Mouse (Mus musculus): Measurements from ENCODE around the gene Patj. TPM values are rescaled to one million over a fixed set of nuclear protein-coding genes. Genes with fewer than 3 reads are reported as not detected.

Patj gene
- polyA plus RNA-seq, 3 experiments from 2014 or later = 7.2 to 26.4 (median 22.9) TPM

DNA sequence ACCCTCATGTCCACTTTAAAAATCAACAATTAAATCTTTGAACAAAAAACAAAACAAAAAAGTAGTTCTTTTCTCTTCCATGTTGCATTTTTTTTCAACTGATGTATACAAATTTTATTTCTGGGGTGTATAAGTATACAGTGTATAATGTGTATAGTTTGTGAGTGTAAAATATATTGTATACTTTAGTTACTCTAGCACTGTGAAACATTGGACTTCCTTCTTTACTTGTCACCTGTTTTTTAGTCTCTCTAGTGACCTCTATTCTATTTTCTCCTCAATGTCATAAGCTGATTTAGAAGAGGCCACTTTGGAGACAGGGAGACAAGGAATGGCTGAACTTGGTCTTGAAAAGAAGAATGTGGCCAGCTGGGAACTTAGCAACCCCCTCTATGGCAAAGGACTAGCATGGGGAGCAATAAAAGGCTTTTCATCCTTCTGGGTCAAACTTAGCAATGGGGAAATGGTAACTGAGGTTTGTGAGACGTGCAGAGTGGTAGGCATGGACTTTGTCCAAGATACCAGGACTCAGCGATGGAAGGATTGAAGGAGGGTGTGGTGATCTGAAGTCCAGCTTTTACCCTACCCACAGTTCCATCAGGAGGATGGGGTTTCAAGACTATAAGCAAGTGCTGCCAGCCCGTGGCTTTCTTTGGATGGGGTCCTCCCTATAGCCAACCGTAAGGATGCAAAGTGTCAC is 54.1 kb downstream of the Patj start:
- ATAC-seq = no peak

DNA sequence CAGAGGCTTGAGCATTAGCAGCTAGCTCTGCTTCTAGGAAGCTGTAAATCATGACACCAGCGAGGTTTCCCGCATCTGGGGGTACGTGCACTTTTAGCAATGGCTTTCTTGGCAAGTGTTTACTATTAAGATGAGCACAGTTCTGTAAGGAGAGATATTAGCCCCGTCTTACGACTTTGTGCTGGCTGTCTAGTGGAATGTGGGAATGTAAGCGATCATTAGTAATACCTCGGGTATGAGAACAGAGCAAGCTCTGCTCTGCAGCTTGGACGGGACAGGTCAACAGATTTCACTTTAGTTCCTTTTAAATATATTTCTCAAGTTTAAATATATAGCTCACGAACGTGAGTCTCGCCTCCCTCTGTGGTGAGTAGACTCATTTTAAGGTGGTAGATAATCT is 54.7 kb downstream of the Patj start:
- ATAC-seq = no peak

DNA sequence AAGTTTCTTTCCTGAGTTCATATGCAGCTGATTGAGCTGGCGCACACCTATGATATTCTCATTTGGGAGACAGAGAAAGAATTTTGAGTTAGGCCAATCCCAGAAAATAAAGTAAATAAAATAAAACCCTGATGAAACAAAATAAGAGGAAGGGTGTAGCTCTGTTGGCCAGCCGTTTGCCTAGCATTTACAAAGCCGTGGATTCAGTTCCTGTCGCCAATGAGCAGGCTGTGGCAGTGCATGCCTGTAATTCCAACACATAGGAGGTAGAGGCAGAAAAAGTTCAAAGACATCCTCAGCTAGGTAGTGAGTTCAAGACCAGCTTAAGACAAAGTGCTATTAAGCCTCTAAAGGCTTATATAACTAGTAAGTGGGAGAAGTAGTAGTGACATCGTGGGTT is 55.2 kb downstream of the Patj start:
- ATAC-seq = no peak

DNA sequence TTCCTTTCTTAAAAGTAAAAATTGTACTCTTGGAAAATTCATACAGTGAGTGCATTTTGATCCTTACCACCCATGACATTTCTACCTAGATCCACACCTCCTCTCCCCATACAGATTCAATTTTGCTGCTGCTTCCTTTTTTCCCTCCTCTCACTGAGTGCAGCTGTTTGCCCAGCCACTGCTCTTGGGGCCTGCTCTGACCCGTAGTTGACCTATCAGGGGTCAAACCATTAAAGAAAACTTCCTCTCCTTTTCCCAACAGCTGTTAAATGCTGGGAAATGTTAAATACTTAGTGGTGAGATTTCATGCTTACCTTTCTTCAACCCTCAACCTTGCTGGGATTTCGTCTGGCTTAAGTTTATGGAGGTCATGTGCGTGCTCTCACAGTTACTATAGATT is 55.7 kb downstream of the Patj start:
- no peak for ATAC-seq

DNA sequence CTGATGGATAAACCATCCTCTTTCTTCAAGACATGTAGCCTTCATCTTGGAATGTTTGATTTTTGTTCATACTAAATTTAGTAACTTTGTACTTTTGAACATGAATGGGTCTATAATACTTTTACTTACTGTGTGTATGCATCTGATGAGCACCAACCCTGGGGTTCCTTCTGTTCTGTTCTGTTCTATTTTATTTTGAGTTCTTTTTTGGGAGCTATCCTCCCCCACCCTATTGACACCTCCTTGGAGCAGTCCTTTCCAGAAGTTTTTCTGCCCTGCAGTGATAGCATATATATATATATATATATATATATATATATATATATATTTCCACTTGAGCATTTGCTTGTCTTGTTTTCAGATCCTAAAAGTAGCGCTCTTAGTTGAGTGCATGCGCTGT is 57.1 kb downstream of the Patj start:
- no peak for ATAC-seq

DNA sequence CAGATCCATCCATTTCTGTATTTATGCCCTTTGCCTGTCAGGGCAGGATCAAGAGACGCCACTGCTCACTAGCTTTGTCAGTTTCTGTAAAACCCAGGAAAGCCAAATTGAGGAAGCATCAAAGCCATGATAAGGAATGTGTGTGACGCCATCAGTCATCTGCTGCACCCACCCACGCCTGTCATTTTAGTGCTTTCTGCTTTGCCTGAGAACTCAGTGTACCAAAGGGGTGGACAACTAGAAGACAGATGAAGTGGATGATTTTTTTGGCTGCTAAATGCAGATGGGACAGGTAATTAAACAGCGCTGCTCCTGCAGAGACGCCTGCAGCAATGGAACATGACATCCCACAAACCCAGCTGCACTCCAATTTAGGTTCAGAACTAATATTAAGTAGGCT is 57.6 kb downstream of the Patj start:
- no peak for ATAC-seq

DNA sequence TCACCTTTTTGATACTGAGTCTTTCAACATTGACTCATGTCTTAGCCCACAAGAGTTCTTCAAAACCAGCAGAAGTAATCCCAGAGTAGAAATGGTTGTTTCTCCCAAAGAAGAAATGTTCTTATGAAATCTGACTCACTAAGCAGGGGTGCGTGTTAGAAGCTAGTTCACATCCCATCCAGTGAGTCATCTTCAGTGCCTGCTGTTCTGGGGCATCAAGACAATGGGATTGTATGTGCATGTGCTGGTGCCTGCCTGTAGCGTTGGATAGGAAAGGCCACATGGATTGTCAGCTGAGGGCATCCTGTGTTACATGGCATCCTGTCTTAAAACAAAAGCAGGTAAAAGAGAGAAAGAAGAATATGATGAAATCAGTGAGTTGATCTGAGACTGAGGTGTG is 59.8 kb downstream of the Patj start:
- no peak for ATAC-seq

DNA sequence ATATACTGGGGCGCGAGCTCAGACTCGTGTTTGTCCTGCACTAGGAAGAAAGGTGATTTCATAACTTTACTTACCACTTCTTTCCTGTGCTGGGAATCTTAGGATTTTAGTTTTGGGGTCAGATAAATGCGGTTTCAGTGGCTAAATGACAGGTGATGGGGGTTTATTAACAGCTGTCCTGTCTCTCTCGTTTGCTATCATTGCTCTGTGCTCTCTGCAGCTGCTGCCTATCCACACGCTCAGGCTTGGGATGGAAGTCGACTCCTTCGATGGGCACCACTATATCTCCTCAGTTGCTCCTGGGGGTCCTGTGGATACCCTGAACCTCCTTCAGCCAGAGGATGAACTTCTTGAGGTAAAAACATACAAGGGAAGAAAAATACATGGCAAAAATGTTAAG is 60.3 kb downstream of the Patj start:
- ATAC-seq = no peak

DNA sequence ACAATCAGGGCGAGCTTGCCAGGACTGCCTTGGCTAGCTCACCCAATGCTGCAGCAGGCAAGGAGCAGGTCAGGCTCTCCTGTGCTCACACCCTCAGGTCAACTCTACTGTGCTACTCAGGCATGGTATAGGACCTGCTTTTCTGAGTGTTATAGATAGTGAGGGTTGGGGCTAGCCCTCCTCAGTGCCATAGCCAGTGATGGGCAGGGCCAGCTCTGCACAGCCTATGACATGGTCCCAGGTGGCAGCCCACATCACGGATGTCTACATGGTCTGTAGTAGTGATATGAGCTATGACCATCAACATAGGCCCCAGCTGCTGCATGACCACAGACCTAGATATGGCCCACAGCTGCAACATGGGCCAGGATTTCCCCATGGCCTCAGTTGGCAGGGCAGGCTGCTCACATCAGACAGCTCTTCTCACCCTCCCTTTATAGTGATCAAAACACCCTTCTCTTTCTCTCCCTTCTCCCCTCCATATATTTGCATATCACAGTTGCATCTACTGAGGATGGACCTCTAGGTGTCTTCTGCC is 66.3 kb downstream of the Patj start:
- no peak for ATAC-seq

DNA sequence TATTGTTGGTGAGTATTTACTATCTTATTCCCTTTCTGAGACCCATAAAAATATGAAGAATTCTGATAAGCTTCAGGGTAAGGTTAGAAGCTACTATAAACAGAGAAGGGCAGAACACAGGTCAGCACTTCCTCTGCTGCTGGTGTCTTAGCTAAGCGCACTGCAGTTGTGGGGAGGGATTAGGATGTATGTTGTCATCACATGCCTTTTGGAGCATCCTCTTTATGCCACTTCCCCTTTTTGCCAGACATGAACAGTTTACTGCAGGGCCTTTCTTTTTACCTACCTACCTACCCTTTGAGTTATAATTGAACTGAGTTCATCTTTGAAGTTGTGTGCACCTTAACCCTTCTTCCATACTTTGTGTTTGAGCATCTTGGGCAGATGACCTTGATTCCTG is 69.9 kb downstream of the Patj start:
- ATAC-seq = no peak

DNA sequence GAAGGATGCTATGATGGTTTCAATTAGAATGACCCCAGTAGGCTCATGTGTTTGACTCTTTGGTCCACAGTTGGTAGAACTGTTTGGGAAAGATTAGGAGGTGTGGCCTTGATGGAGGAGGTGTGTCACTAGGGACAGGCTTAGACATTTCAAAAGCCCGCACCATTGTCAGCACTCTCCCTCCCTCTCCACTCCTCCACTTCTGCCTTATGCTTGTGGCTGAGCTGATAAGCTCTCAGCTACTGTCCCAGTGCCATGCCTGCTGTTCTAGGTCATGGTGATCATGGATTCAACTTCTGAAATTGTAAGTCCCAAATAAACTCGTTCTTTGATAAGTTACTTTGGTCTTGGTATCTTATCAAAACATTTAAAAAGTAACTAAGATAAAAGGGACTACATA is 70.3 kb downstream of the Patj start:
- no peak for ATAC-seq

DNA sequence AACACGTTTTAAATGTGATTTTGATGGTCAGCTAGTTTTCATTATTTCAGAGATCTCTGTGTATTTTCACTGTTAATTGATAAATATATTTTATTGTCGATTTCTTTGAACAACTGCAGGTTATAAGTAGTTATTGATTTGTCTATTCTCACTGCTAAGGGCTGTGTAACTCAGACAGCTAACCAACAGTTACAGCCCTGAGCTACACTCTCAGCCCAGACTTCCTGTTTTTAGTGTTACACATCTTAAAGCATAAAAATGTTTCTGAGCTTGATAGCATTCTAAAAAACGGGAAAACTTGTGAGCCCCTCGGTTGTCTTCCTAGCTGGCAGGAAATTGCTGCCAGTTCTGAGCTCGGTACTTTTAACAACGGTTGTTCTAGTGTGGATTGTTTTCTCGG is 75.8 kb downstream of the Patj start:
- no peak for ATAC-seq

DNA sequence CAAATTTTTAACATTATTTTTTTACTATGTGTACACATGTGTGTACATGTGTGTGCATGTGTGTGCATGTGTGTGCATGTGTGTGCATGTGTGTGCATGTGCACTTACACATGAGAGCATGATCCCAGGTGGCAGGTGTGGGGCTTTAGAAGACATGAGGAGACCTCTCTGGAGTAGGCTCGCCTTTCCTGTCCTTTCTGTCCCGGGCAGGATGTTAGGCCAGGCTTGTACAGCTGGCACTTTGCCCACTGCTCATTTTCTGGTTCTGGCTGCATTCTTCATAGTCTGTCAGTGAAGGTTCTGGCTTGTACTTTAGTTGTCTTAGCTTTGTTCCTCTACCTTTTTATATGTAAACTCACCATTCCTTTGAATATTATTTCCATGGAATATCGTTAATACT is 77.9 kb downstream of the Patj start:
- ATAC-seq = no peak

DNA sequence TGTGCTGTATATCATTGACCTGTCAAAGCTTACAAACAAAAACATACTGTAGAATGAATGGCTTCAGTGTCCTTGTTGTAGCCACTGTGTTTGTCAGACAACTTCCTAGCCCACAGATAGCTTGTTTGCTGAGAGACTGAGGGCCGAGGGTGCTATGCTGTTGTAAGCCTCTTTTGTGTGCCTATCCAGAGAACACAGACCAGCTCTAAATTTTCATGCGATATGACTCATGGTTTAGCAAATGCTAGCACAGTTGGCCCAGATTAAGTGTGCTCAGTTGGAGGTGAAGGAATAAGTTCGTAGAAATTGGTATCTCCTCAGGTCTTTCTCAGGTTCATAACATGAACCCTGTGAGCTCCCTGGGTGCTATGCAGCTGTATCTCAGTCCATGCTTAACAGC is 82.4 kb downstream of the Patj start:
- no peak for ATAC-seq

DNA sequence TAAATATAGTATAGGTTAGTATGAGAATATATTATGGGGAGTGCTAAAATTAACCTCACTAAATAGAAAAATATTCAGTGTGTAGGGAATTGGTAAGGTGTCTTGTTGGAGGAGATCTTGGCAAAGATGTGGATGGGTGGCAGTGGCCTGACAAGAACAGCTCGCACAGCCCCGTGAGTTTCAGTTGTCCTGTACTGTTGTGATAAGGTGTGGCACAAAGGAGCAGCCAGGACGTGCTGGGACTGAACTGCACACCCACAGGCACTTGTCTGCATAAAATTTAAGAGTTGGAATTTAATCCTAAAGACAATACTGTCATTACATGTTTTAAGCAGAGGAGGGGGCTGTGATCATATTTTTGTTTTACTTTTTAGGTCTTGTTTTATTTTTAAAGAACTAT is 90.9 kb downstream of the Patj start:
- no peak for ATAC-seq

DNA sequence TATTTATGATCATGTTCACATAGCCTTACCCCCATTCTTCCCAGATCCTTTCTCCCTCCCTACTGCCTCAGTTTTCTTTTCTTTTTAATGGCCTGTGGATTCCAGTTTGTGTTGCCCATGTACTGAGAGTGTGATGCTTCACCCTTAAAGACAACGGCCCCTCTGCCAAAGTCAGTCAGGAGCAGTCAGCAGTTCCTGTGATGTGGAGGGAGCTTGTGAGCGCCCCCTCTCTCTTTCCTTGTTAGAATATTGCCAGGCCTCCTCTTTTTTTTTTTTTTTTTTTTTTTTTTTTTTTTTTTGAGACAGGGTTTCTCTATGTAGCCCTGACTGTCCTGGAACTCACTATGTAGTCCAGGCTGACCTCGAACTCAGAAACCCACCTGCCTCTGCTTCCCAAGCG is 91.3 kb downstream of the Patj start:
- no peak for ATAC-seq

DNA sequence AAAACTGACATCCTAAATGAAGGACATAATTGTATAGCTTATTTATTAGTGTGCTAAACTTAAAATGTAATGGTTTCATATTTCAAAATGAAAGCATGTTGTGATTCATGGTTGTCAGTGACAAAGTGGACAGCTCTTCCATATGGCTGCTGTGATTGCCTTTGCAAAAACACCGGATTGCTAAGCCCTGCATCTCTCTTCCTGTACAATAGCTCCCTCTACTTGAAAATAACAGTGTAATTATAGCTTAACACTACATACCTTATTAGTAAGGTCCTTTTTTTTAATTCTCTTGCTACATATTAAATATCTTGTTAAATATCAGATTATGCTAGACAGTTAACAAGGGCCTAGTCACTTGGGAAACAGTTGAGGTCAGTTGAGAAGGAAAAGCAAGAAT is 93.8 kb downstream of the Patj start:
- ATAC-seq = no peak

DNA sequence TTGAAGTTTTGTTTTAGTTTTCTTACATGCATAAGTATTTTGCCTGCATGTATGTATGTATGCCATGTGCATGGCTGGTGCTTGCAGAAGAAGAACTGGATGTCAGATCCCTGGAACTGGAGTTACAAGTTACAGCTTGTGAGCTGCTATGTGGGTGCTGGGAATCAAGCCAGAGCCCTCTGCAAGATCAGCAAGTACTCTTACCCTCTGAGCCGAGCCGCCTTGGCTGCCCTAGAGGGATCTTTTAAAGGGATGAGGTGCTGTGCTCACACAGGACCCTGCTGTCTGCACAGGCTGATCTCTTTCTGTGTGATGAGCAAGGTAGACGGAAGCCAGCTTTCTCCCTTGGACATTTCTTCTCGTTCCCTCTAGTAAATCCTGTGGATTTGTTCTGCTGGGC is 102.8 kb downstream of the Patj start:
- ATAC-seq = no peak

DNA sequence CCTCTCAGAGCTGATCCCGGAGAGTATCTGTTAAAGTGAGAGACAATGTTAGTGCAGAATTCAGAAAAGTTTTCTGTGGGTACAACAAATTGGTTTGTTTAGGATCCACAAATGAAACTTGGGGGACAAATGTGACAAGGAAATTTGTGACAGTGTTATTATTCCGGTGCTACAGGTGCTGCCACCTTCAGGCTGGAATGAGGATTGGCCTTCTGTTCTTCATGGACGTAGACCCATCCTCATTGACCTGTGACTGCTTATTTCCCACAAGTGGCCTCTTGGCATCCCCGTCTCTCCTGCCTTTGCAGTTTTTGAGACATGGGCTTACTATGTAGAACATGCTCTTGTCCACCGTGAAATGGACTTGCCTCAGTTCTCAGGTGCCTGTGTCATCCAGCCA is 104.6 kb downstream of the Patj start:
- ATAC-seq = peak; percentile 60

DNA sequence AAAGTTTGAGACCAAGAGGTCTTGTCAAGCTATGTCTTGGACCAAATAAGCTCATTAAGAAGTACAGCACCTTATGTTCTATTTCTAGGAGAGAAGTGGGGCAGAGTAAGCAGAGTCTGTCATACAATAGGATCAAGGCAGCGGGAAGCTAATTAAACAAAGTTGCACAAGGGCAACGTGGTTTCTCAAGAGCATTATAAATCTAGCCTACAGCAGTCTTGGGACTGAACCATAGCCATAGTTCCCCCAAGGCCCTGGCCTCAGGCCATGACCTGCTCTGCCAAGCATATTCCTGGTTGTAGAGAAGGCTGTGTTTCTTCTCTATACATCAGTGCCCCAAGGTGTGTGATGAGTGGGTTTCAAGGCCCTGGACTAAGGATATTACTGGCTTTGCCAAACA is 105.3 kb downstream of the Patj start:
- no peak for ATAC-seq

DNA sequence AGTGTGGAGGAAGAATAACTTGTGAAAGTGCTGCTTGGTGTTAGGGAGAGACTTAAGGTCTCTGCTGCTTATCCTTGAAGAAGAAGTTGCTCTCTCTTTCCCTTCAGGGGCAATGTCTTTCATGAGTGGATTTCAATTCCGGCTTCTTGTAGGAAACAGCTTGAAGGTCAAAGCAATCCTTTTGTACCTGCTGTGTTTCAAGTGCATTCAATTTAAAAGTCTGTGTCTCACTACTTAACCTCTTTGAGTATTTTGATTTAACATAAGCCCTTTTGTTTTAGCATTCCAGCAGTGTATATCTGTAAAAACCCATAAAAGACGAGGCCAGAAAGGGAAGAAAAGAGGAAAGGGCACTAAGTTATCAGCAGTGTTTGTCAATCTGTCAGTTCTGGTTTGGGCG is 109.2 kb downstream of the Patj start:
- no peak for ATAC-seq

DNA sequence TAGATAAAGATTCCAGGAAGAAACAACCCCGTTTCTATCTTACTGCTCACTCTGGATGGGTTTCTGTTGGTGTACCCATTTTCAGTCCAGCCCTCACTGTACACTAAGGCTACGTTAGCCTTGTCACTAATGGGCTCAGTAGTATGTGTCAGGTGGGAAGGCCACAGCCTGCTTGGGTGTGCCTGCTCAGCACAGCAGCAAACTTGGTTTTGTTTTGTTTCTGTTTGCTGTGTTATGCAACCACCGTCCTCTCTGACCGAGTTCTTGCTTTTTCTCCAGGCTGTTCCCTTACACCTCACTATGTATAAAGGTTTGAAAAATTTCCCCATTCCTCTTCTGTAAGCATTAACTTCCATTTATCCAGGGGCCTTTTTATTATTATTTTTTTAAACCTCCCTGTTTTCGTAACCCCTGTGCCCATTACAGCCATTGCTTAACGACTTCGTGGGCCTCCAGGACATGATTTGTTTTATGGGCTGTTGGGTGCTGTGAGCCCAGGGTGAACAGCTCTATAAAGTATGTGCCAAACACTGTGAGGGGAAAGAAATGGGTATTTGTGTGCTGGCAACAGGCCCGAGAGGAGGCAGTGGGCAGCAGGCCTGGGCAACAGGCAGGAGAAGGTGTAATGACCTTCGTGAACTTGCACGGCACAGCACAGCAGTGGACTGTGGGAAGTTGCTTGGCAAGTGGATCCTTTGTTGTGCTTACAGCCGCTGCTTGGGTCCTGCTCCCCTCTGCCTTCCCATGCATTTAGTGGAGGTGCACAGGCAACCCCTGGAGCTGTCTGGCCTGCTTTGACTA is 113.1 kb downstream of the Patj start:
- no peak for ATAC-seq

DNA sequence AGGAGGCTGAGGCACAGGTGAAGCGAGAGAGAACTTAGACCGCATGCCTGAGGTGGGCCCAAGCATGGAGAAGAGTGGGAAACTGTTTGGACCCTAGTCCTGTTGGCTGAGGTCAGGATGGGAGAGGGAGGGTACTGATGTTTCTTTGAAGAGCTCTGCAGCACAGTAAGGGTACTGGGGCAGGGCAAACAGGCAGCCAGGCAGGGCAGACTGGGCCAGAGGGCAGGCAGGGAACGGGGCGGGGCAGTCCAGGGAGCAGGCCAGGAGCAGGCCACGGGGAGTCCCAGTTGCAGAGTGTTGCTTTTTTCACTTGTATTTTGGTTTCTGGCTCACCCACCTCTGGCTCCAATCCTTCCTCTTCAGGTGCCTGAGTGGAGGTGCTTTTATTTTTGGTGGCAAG is 114.4 kb downstream of the Patj start:
- no peak for ATAC-seq

DNA sequence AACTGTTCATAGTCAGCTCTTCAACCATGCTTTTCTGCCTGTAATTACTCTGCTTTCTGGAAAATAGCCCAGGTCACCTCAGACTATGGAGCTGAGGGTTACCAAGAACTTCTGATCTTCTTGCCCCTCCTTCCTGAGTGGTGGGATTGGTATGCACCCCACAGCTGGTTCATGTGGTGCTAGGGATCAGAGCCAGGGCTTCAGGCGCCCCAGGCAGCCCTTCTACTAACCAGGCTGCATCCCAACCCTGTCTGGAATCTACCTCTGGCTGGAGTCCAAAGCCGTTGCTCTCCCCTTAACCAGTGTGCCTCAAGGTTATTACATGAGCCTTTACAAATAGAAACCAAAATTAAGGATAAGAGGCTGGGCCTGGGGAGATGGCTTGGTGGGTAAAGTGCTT is 115.7 kb downstream of the Patj start:
- no peak for ATAC-seq
